Comparison of ENCODE assay signal across 16 mouse cellular contexts in the genomic region with DNA sequence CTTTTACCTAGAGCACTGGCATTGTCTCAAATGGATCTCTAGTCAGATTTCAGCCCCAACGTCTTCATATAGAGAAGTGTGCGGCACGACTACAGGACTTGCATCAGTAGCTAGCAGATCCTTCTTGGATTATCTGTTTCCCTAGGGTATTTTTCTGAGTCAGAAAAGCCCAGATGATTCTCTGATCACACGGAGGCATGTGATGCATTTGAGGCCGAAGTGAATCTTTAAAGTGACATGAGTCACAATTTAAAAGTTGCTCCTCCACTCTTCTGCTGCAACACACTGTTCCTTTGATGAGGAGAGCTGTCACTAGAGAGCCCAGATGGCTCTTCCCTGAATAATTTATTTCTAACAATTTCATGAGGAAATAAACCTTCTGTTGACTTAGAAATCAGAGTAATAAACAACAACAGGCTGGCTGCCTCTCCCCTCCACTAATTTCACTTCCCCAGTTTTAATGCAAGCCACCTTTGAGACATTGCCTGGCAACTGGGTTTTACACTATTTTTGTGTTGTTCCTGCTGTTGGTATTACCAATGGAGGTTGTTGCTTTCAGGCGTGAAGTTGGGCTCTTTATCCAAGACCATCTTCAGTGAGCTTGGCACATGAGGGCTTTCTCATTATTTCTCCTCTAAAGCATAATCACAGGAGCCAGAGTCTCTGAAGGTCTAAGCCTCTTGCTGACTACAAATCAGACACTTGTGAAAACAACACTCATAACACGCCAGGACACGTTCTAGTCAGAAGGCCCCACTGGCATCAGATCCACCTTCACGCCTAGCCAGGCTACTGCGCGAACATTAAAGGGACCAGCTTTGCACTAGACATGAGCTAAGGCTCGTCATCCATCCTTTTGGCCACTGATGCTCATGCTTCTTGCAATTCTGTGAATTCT. TPM values are rescaled to one million over a fixed set of nuclear protein-coding genes. Genes with fewer than 3 reads are reported as not detected.
DNase-seq lines count a peak whose midpoint lies in the region; ATAC-seq and TF ChIP-seq lines count a peak whose summit lies in the region.
"Had no signal": no experiment of that assay in that cellular context is flagged by ENCODE, and none has a peak within 500 bp of the region (broad histone marks: within the 10 kb centered on the region; RNA-seq: fewer than 3 reads in every experiment).

No protein-coding gene starts in this region.

- peaks cover 16% of the 10 kb centered on the region for H3K4me1 ChIP-seq in forebrain, embryonic 16.5 days (replicated peaks; ENCODE audit: control insufficient read depth, insufficient read depth, low read length)
- H3K4me1 ChIP-seq in forebrain, embryonic 12.5 days: peaks cover 11% of the 10 kb centered on the region
- no peaks in the 10 kb centered on the region for H3K4me1 ChIP-seq in CH12.LX (ENCODE audit: control insufficient read depth in 1 of 2, insufficient read depth in 2 of 2)
- H3K4me1 ChIP-seq: liver, embryonic 13.5 days; stomach, embryonic 15.5 days had no signal

- H3K79me2 ChIP-seq in CH12.LX (replicated peaks; ENCODE audit: control insufficient read depth, extremely low read depth, insufficient read depth, poor library complexity, severe bottlenecking): no peaks in the 10 kb centered on the region

- WGBS in forebrain, embryonic 16.5 days: 61% methylated on average over 12 of the region's 12 CpGs
- WGBS in forebrain, embryonic 12.5 days: 90% methylated on average over 12 of the region's 12 CpGs

- no peak for TF ChIP-seq POLR2A in CH12.LX (IDR thresholded peaks at IDR 0.05; ENCODE audit: low read depth, low read length)

- no peak for TF ChIP-seq EP300 in CH12.LX (IDR thresholded peaks at IDR 0.05; ENCODE audit: low read length)

- dilution Hi-C loops in CH12.LX (cut with MboI; ENCODE audit: extremely low pct_ligation_motif_present, extremely low pct_unique_long_range_greater_than_20kb, low sequenced_read_pairs): no loop called here

- no peaks in the 10 kb centered on the region for H3K27me3 ChIP-seq in forebrain, embryonic 16.5 days (replicated peaks; ENCODE audit: control insufficient read depth, insufficient read depth, low read length)
- no peaks in the 10 kb centered on the region for H3K27me3 ChIP-seq in forebrain, embryonic 12.5 days
- no peaks in the 10 kb centered on the region for H3K27me3 ChIP-seq in CH12.LX (replicated peaks)
- H3K27me3 ChIP-seq: liver, embryonic 13.5 days; midbrain, embryonic 13.5 days; stomach, embryonic 15.5 days had no signal

- DNase-seq in left cerebral cortex, adult 2 months (ENCODE audit: extremely low spot score in 1 of 2, low spot score in 2 of 2): no peak
- no peak for DNase-seq in left cerebral cortex, adult 18-20 months (ENCODE audit: low spot score in 2 of 2)
- no peak for DNase-seq in CH12.LX (ENCODE audit: extremely low read depth)
- DNase-seq in layer of hippocampus, adult 9-11 months: peak; percentile 66
- DNase-seq in gastrocnemius, postnatal 4 days (ENCODE audit: low spot score in 2 of 2): no peak
- no peak for DNase-seq in gastrocnemius, adult 8-10 months (ENCODE audit: low spot score in 2 of 2)
- DNase-seq: cerebellum, adult 11 months; embryo, embryonic 11 days; kidney, postnatal 25 days; liver, embryonic 13.5 days; thymus, postnatal 36 days had no signal

- H3K9ac ChIP-seq in forebrain, embryonic 16.5 days (replicated peaks; ENCODE audit: low read depth, low read length): no peak overlapping the region
- no peak overlapping the region for H3K9ac ChIP-seq in forebrain, embryonic 12.5 days
- H3K9ac ChIP-seq in CH12.LX (ENCODE audit: insufficient read depth, low read depth): no peak overlapping the region
- H3K9ac ChIP-seq: liver, embryonic 13.5 days; midbrain, embryonic 13.5 days; stomach, embryonic 15.5 days had no signal

- ATAC-seq in forebrain, embryonic 16.5 days: peak; percentile 60
- no peak for ATAC-seq in forebrain, embryonic 12.5 days (ENCODE audit: low FRiP score)
- ATAC-seq: midbrain, embryonic 13.5 days had no signal

- H3K36me3 ChIP-seq in forebrain, embryonic 16.5 days (ENCODE audit: control insufficient read depth, insufficient read depth): no peaks in the 10 kb centered on the region
- no peaks in the 10 kb centered on the region for H3K36me3 ChIP-seq in forebrain, embryonic 12.5 days (replicated peaks)
- H3K36me3 ChIP-seq in CH12.LX (replicated peaks in 1 of 2; ENCODE audit: control insufficient read depth in 1 of 2, insufficient read depth in 1 of 2, low read length in 1 of 2): no peaks in the 10 kb centered on the region
- H3K36me3 ChIP-seq: liver, embryonic 13.5 days; midbrain, embryonic 13.5 days; stomach, embryonic 15.5 days had no signal

- intact Hi-C loops in left cerebral cortex, adult 2 months (cut with DNase I): loop anchor here (2.0 kb wide), 1 partner anchor 14 kb away; no protein-coding TSS in a partner anchor

- TF ChIP-seq CTCF in left cerebral cortex, adult 2 months (IDR thresholded peaks at IDR 0.05): no peak
- TF ChIP-seq CTCF in CH12.LX (conservative IDR thresholded peaks at IDR 0.05 in 1 of 2, IDR thresholded peaks at IDR 0.05 in 1 of 2; ENCODE audit: low read depth in 2 of 2, low read length in 2 of 2): no peak

- no peak overlapping the region for H3K4me2 ChIP-seq in forebrain, embryonic 16.5 days (ENCODE audit: low read length)
- H3K4me2 ChIP-seq in forebrain, embryonic 12.5 days: no peak overlapping the region
- no peak overlapping the region for H3K4me2 ChIP-seq in CH12.LX (ENCODE audit: insufficient read depth, low read depth, poor library complexity, severe bottlenecking)
- H3K4me2 ChIP-seq: liver, embryonic 13.5 days; midbrain, embryonic 13.5 days; stomach, embryonic 15.5 days had no signal

- no peak overlapping the region for H3K4me3 ChIP-seq in forebrain, embryonic 16.5 days (replicated peaks; ENCODE audit: low read length)
- no peak overlapping the region for H3K4me3 ChIP-seq in forebrain, embryonic 12.5 days (replicated peaks)
- H3K4me3 ChIP-seq in left cerebral cortex, adult 2 months: no peak overlapping the region
- no peak overlapping the region for H3K4me3 ChIP-seq in CH12.LX (replicated peaks in 1 of 3; ENCODE audit: low read depth in 2 of 3, low read length in 2 of 3, poor library complexity in 1 of 3)
- H3K4me3 ChIP-seq: erythroblast, embryonic 14.5 days; liver, embryonic 13.5 days; midbrain, embryonic 13.5 days; stomach, embryonic 15.5 days had no signal

- H3K27ac ChIP-seq in forebrain, embryonic 16.5 days (ENCODE audit: low read length): no peak overlapping the region
- no peak overlapping the region for H3K27ac ChIP-seq in forebrain, embryonic 12.5 days
- H3K27ac ChIP-seq in left cerebral cortex, adult 2 months: peak overlapping the region; percentile 86
- H3K27ac ChIP-seq in CH12.LX (ENCODE audit: insufficient read depth, low read depth): no peak overlapping the region
- H3K27ac ChIP-seq: liver, embryonic 13.5 days; midbrain, embryonic 13.5 days; stomach, embryonic 15.5 days had no signal

- TF ChIP-seq RAD21 in CH12.LX (IDR thresholded peaks at IDR 0.05; ENCODE audit: low read depth, low read length): no peak

- no peaks in the 10 kb centered on the region for H3K9me3 ChIP-seq in forebrain, embryonic 16.5 days (ENCODE audit: control insufficient read depth, low read length)
- H3K9me3 ChIP-seq in forebrain, embryonic 12.5 days: no peaks in the 10 kb centered on the region
- no peaks in the 10 kb centered on the region for H3K9me3 ChIP-seq in CH12.LX (replicated peaks; ENCODE audit: low read length)
- H3K9me3 ChIP-seq: liver, embryonic 13.5 days; midbrain, embryonic 13.5 days; stomach, embryonic 15.5 days had no signal

- in situ Hi-C loops in CH12.LX (cut with MboI; ENCODE audit: low pct_ligation_motif_present, low pct_unique_long_range_greater_than_20kb, low sequenced_read_pairs): no loop called here

TF ChIP-seq in CH12.LX, 34 proteins besides CTCF, POLR2A, EP300 and RAD21:
- TF ChIP-seq MXI1 (IDR thresholded peaks at IDR 0.05; ENCODE audit: low read depth, low read length): no peak
- TF ChIP-seq BHLHE40 (IDR thresholded peaks at IDR 0.05; ENCODE audit: low read depth, low read length): 0 out of 2 replicates have a peak, but pooled peaks have one; percentile 6
- TF ChIP-seq UBTF (IDR thresholded peaks at IDR 0.05; ENCODE audit: low read depth, low read length): no peak
- no peak for TF ChIP-seq TBP (conservative IDR thresholded peaks at IDR 0.05; ENCODE audit: low read depth, low read length)
- no peak for TF ChIP-seq IRF4 (IDR thresholded peaks at IDR 0.05; ENCODE audit: low read depth, low read length)
- TF ChIP-seq KAT2A (IDR thresholded peaks at IDR 0.05; ENCODE audit: insufficient replicate concordance, low read length): no peak
- no peak for TF ChIP-seq ZKSCAN1 (IDR thresholded peaks at IDR 0.05; ENCODE audit: borderline replicate concordance, low read depth, low read length)
- no peak for TF ChIP-seq PAX5 (IDR thresholded peaks at IDR 0.05; ENCODE audit: low read length)

RNA-seq across cellular contexts. Expression of a gene that starts 48.5 kb away (rescaled TPM):
- 470 and 498 TPM in 2 replicates for polyA plus RNA-seq in forebrain, embryonic 16.5 days (2015; fragmentation: Nextera tagmentation; extraction: Ambion mirVana)
- polyA plus RNA-seq in forebrain, embryonic 12.5 days (2016; fragmentation: Nextera tagmentation; extraction: Ambion mirVana): 367 and 417 TPM in 2 replicates
- total RNA-seq in left cerebral cortex, adult 2 months (2021): 1,000 to 10,000 TPM; 1,948 to 2,026 TPM
- total RNA-seq in left cerebral cortex, adult 18-20 months (2021): 1,000 to 10,000 TPM; 1,840 to 1,955 TPM
- total RNA-seq in CH12.LX (2012; rRNA removed): 0.04 and 0.13 TPM in 2 replicates
- not detected in 2 replicates for total RNA-seq in CH12.LX (2014; rRNA removed)
- polyA plus RNA-seq in CH12.LX (2012; ENCODE audit: insufficient read length, low read depth): not detected in 2 replicates
- 100 to 1,000 TPM in 1 of 2 experiments, 10 to 100 TPM in 1; 96.8 to 101 TPM for total RNA-seq in gastrocnemius, postnatal 4 days (2021)
- total RNA-seq in gastrocnemius, adult 8-10 months (2022): 100 to 1,000 TPM; 236 to 331 (median 287) TPM
- polyA plus RNA-seq: erythroblast, embryonic 14.5 days had no signal

Comparison
In these comparisons a context has a peak if more than half of its experiments do, and no peak if none do; other contexts are left out.
1. RNA of a gene that starts 48.5 kb away (total RNA-seq): 1,948 to 2,026 TPM in left cerebral cortex, adult 2 months, 1,840 to 1,955 TPM in left cerebral cortex, adult 18-20 months, 236 to 331 TPM in gastrocnemius, adult 8-10 months and 96.8 to 101 TPM in gastrocnemius, postnatal 4 days; 0.04 to 0.13 TPM in CH12.LX; every median in the first group is over 10 times any median in the second.